Mouse (Mus musculus) intestine, embryonic 15.5 days (tissue): Measurements from ENCODE around the gene Cks1b. TPM values are rescaled to one million over a fixed set of nuclear protein-coding genes. Genes with fewer than 3 reads are reported as not detected.

Experiments used
- ATAC-seq: fragments of 200-750 bp; cut with Nextera tagmentation; 2 replicates; pipeline ENCODE4 v1.8.0; 2017; ENCODE audit warnings: moderate TSS enrichment, moderate library complexity
- H3K27ac ChIP-seq: fragments of 300-500 bp; sonication (generic); 2 replicates; pipeline ENCODE4 v1.5.1; 2015; ENCODE audit warnings: mild to moderate bottlenecking, inconsistent platforms
- H3K27me3 ChIP-seq: fragments of 300-500 bp; sonication (generic); replicated peaks from 2 replicates; pipeline ENCODE4 v1.6.1; 2015; ENCODE audit warnings: inconsistent platforms
- H3K36me3 ChIP-seq: fragments of 300-500 bp; sonication (generic); 2 replicates; pipeline ENCODE4 v1.6.1; 2015; ENCODE audit warnings: inconsistent platforms
- H3K4me1 ChIP-seq: fragments of 300-500 bp; sonication (generic); replicated peaks from 2 replicates; pipeline ENCODE4 v1.6.1; 2015; ENCODE audit warnings: inconsistent platforms
- H3K4me2 ChIP-seq: fragments of 300-500 bp; sonication (generic); replicated peaks from 2 replicates; pipeline ENCODE4 v1.6.1; 2015; ENCODE audit warnings: mild to moderate bottlenecking, inconsistent platforms
- H3K4me3 ChIP-seq: fragments of 300-500 bp; sonication (generic); replicated peaks from 2 replicates; pipeline ENCODE4 v1.5.1; 2015; ENCODE audit warnings: inconsistent platforms
- H3K9ac ChIP-seq: fragments of 300-500 bp; sonication (generic); 2 replicates; pipeline ENCODE4 v1.6.1; 2015; ENCODE audit warnings: inconsistent platforms
- H3K9me3 ChIP-seq: fragments of 300-500 bp; sonication (generic); 2 replicates; pipeline ENCODE4 v1.6.1; 2016; ENCODE audit warnings: inconsistent platforms
- WGBS: fragments of 180-500 bp; shearing (Covaris S2); methylation state at CpG from one replicate; pipeline ENCODE4 v1.1.7; 2015; 5-methylcytosine and 5-hydroxymethylcytosine counted together
- polyA plus RNA-seq: library from polyadenylated mRNA; unstranded; fragments of >200 nt; fragmentation: Nextera tagmentation; extraction: Ambion mirVana; gene quantifications from 2 replicates; pipeline ENCODE4 v1.2.1, GENCODE M21; 2015

Cks1b gene
- polyA plus RNA-seq, 1 experiment from 2014 or later = 386 TPM

DNA sequence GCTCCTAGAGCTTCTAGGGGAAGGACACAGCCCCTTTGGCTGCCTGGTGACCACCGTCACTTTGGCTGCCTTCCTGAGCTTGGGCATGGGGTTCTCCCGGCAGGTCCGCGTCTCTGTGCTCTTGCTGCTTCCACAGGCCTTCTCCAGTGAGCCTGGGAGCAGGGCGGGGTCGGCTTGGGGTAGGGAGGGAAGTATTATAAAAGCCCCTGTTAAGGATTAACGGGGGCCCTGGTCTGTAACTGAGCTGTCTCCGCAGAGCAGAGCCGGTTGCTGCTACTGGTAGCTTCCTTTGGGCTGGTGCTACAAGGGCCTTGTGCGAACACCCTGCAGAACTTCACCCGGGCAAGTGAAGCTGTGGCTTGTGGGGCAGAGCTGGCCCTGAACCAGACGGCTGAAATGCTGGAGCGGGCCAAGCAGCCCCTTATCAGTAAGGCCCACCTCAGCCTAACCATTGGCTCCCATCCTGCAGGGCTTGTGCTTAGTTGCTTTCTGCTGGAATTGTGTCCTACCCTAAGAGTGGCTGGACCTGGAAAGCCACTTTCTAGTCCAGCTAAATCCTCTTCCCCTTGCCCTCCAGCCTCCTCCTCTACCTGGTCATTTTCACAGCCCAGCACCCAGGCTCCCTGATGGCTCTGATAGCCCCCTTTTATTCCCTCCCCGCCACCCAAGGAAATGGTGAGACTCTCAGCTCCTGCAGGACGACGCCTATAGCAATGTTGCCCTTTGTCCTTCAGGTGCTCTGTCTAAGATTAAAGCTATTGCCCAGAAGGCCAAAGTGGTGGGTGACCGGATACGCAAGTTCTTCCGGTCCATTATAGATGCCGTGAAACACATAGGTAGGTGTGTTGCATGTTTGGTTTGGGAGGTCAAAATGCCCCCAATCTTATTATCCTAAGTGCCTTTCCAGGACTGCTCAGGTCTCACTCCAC lies 52.4 kb downstream of the Cks1b start:
- H3K9me3 ChIP-seq = no peaks in the 10 kb centered on the region
- 54% methylated on average over 20 of the region's 20 CpGs for WGBS
- no peak overlapping the region for H3K4me3 ChIP-seq
- no peaks in the 10 kb centered on the region for H3K27me3 ChIP-seq
- peak overlapping the region; percentile 35 for H3K4me2 ChIP-seq
- peaks cover 9% of the 10 kb centered on the region for H3K4me1 ChIP-seq
- peak overlapping the region; percentile 62 for H3K27ac ChIP-seq
- no peak overlapping the region for H3K9ac ChIP-seq
- no peaks in the 10 kb centered on the region for H3K36me3 ChIP-seq
- peak; percentile 60 for ATAC-seq

Other genes with a start within 250 kb of the Cks1b start
- gene Scamp3, start 240.9 kb downstream of the Cks1b start, polyA plus RNA-seq = 115 and 124 TPM in 2 replicates
- 17.9 and 19.3 TPM in 2 replicates for gene Fam189b, start 235.2 kb downstream of the Cks1b start, polyA plus RNA-seq
- gene Gba, start 215.5 kb downstream of the Cks1b start, polyA plus RNA-seq = 53.5 and 53.7 TPM in 2 replicates
- gene Thbs3, start 203.2 kb downstream of the Cks1b start, polyA plus RNA-seq = 20.4 and 23.0 TPM in 2 replicates
- 214 and 222 TPM in 2 replicates for gene Mtx1, start 191.3 kb downstream of the Cks1b start, polyA plus RNA-seq
- gene Muc1, start 189.3 kb downstream of the Cks1b start, polyA plus RNA-seq = 10.1 and 19.7 TPM in 2 replicates
- 348 and 351 TPM in 2 replicates for gene Krtcap2, start 172.4 kb downstream of the Cks1b start, polyA plus RNA-seq
- 2.9 and 4.1 TPM in 2 replicates for gene Trim46, start 172.1 kb downstream of the Cks1b start, polyA plus RNA-seq
- gene Dpm3, start 159.0 kb downstream of the Cks1b start, polyA plus RNA-seq = 131 and 134 TPM in 2 replicates
- 60.6 and 63.9 TPM in 2 replicates for gene Slc50a1, start 147.8 kb downstream of the Cks1b start, polyA plus RNA-seq
- gene Efna1, start 137.2 kb downstream of the Cks1b start, polyA plus RNA-seq = 57.9 and 58.5 TPM in 2 replicates
- gene Efna3, start 95.4 kb downstream of the Cks1b start, polyA plus RNA-seq = 9.0 and 9.2 TPM in 2 replicates
- 16.9 and 18.1 TPM in 2 replicates for gene Efna4, start 80.4 kb downstream of the Cks1b start, polyA plus RNA-seq
- 45.5 and 49.5 TPM in 2 replicates for gene Adam15, start 68.4 kb downstream of the Cks1b start, polyA plus RNA-seq
- 1.4 and 1.5 TPM in 2 replicates for gene Dcst2, start 56.4 kb downstream of the Cks1b start, polyA plus RNA-seq
- 1.6 and 1.9 TPM in 2 replicates for gene Dcst1, start 53.1 kb downstream of the Cks1b start, polyA plus RNA-seq
- gene Zbtb7b, start 23.6 kb downstream of the Cks1b start, polyA plus RNA-seq = 8.9 and 10.4 TPM in 2 replicates
- not detected in 2 replicates for gene Lenep, start 15.6 kb downstream of the Cks1b start, polyA plus RNA-seq
- 32.9 and 33.3 TPM in 2 replicates for gene Flad1, start 6.5 kb downstream of the Cks1b start, polyA plus RNA-seq
- gene Shc1, start 60 bp upstream of the Cks1b start, polyA plus RNA-seq = 85.6 and 87.3 TPM in 2 replicates
- 32.7 and 33.2 TPM in 2 replicates for gene Pygo2, start 11.8 kb upstream of the Cks1b start, polyA plus RNA-seq
- 39.2 and 40.2 TPM in 2 replicates for gene Pbxip1, start 18.3 kb upstream of the Cks1b start, polyA plus RNA-seq
- 62.7 and 69.6 TPM in 2 replicates for gene Pmvk, start 36.2 kb upstream of the Cks1b start, polyA plus RNA-seq
- gene Kcnn3, start 101.8 kb upstream of the Cks1b start, polyA plus RNA-seq = 4.4 and 4.6 TPM in 2 replicates